Mouse (Mus musculus) urinary bladder, postnatal 36 days (tissue): Measurements from ENCODE around the gene Dnah7c.
A peak's percentile ranks its signal among the peaks of the same experiment; 100 is the strongest.
"Not testable (repeated sequence)": the region's sequence is repeated elsewhere in the genome, so short reads cannot be mapped to it uniquely, and the experiment has no call there.

Experiments used
- DNase-seq, 2 experiments: peaks; one replicate each; pipeline ENCODE4 v3.0.0; 2022; ENCODE audit warnings: low spot score in 2 of 2, mixed read lengths in 1 of 2

The Dnah7c gene

DNA sequence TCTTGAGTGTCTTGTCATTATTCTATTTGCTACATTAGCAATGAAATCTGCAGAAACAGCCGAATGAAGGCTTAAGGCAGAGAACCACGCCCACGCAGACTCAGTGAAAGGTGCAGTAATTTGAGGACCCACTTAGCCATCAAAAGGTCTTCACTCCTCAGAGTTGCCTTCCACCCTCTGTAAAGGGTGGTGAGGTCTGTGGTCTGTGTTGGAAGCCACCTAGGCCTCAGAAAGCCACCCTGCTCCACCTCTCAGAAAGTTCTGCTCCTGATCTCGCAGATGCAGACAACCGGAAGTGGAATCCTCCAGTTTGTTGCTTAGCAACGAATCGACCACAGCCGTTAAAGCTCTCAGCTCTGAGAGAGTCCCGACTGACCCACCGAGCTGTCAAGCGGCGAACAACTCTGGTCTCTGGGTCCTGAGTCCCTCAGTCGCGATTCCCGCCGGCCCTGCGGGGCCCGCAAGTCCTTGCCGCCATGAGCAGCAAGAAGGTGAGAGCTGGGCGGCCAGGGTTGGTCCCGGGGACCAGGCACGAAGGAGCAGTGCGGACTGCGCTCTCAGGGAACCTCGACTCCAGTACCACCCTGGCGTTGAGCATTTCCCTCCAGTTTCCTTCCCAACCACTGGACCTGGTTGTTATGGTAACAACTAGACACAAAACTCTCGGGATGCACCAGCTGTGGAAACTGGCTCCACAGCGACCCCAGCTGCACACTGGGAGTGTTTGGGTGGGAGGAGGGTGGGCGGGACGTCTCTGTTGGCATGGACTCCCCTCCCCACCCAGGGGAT, at the start of gene Dnah7c:
Gene Dnah7c (plus strand): TSS at position 456 of the 789 bp plus-strand sequence.
- DNase-seq = no peak

DNA sequence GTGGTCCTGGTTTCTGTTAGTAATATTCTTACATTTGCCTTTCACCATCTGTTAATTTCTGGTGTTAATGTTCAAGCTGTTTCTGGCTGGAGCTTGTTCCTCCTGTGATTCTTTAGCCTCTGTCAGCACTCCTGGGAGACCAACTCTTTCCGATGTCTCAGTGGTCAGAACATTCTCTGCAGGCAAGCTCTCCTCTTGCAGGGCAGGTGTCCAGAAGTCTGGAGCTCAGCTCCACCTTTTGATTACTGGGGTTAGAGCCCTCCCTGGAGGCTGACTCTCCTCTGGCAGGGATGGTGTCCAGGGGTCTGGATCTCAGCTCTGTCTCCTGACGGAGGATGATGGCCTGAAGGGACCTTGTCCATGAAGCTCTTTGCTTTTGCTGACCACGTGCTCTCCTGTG, 44.8 kb upstream of the Dnah7c start:
- DNase-seq = not testable (repeated sequence)

GRCm38 (mm10) chr1:46394681-46395297, 30.6 kb upstream of the Dnah7c start:
- not testable (repeated sequence) for DNase-seq

DNA sequence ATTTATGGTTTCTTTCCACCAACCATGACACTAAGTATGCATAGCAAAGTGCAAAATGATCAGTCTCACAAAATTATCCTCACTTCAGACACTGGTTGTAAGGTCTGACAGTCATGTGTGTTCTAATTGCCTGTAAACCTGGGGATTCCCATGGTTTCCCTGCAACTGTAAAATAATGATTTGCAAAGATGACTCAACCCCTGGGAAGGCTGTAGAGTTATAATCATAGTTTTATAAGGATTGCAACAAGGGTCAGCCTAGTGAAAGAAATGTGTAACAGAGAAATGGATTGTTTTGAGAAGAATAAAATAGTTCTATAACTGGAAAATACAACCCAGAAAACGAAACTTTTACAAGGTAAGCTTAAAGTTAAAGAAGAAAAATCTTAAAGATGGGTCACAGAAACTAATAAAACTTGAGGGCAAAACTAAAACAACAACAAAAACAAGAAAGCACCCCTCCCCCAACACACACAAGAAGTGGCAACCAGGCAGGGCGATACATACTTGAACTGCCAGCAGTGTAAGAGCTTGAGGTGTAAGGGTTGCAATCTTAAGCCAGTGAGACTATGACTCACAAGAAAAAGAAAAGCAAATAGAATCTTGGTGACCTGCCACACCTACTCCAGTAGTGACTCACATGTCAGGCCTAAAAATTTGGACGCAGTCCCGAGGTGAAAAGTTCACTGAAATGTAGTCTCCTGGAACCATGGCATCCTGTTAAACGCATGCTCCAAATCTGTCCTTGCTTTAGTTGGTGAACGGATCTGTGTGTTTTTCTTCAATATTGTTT, 16.9 kb upstream of the Dnah7c start:
- peak; percentile 47 to 67 for DNase-seq

DNA sequence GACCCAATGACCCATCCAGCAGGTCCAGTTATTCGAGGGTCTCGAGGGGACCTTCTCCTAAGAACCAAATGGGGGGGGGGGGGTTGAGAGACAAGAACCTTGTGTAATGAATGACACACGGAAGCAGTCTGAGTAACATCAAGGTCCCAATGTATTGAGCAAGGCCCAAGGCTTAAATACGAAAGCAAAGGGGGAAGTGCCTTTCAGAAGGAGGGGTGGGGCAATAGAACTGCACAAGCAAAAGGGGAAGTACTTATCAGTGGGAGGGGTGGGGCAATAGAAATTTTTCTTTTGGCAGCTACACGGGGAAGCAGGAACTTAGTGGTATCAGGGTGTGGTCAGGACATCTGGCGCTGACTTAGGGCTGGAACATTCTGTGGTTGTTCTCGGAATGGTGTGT, 10.6 kb upstream of the Dnah7c start:
- not testable (repeated sequence) for DNase-seq

DNA sequence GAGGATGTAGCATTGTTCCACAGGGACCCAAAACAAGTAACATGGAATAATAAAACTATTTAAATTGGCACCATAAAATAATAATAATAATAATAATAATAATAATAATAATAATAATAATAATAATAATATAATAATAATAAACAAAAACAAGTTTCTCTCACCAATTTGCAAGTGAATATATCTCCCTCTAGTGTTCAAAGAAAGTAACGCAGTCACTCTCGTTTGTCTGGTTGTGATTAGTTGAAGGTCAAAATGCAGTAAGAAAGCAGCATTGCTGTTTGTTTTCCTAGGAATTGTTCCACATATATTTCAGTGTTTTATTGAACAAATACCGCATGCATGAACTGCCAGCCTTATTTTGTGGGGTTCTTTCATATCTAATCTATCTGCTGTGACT, 8.4 kb upstream of the Dnah7c start:
- DNase-seq = not testable (repeated sequence)

GRCm38 (mm10) chr1:46418966-46419365, 6.4 kb upstream of the Dnah7c start:
- not testable (repeated sequence) for DNase-seq

- no peak for DNase-seq
These were observed 3.0 kb downstream of the Dnah7c start for GRCm38 (mm10) chr1:46428401-46428800.

- not testable (repeated sequence) for DNase-seq
These were observed 89.3 kb downstream of the Dnah7c start for GRCm38 (mm10) chr1:46514671-46515070.

DNA sequence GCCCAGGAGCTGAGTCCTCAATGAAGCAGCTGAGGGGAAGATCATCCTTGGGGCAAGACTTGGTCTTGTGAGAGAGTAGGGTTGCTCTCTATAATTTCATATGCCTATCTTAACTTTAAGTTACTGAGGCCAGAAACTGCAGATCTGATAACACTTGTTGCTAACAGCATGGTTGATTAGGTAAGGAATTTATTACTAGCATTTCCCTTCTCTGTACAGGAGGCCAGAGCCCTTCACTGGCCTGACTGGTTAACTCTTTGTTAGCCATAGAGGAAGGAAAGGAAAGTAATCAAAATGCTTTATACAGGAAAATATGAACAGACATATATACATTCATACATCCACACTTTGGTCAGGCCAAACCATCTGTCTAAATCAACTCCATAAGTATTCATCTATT, 95.6 kb downstream of the Dnah7c start:
- no peak for DNase-seq

- DNase-seq = not testable (repeated sequence)
These were observed 101.1 kb downstream of the Dnah7c start for GRCm38 (mm10) chr1:46526537-46526936.

DNA sequence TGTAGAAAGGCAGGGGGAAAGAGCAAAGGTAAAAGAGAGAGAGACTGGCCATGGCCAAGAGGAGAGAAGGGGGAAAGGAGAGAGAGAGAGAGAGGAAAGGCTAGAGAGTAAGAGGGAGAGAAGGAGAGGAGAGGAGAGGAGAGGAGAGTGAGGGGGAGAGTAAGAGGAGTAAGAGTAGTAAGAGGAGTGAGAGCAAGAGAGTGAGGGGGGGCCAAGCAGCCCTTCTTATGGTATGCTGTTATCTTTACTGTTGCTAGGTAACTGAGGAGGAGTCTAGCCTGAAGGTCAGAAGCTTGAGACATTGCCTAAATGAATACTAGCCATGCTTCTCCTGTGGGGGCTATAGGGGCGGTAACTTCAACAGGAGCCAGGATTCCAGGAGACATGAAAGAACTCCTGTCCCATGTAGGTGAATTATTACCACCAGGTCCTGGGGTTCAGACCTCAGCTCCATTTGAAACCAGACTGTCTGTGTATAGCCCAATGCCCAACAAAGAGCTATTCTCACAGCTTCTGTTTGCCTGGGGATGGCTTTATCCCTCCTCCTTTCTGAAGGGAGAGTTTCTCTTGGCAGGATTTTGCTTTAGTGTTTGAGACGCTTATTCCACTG, 119.5 kb downstream of the Dnah7c start:
- no peak for DNase-seq

DNA sequence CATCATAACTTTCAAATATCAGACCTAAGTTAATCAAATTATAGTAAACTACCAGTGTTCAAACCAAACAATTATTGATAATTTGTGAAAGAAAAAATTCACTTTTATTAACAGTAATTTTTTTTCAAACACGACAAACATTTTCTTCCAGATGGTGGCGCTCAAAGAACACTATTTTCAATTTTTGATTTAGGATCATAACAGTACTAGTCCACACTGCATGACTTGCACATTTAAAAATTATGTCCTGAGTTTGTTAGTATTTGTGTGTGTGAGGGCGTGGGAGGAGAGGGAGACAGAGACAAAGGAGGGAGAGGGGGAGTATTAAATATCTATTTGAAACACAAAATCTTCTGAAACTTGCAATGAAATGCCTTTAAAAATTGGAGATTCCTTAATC, 155.0 kb downstream of the Dnah7c start:
- DNase-seq = no peak

- not testable (repeated sequence) for DNase-seq
These were observed 168.4 kb downstream of the Dnah7c start for GRCm38 (mm10) chr1:46593826-46594225.

DNA sequence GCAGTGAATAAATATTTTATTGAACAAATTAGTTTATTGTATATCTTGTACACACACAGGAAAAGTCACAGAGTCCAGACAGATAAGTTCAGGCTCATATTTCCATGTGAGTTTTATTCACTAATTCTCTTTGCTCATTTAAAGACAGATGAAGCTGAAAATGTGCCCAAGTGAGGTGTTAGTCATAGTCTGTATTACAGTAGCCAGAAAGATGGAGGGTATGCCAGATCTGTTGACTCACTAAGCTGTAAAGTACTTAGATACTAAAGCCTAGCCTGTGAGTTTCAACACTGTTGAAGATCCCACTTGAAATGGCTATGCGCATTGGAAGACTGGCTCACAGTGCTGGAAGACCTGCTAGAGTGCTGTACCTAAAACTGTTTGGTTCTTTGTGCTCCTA, 171.0 kb downstream of the Dnah7c start:
- not testable (repeated sequence) for DNase-seq

GRCm38 (mm10) chr1:46620331-46620730, 194.9 kb downstream of the Dnah7c start:
- no peak for DNase-seq

DNA sequence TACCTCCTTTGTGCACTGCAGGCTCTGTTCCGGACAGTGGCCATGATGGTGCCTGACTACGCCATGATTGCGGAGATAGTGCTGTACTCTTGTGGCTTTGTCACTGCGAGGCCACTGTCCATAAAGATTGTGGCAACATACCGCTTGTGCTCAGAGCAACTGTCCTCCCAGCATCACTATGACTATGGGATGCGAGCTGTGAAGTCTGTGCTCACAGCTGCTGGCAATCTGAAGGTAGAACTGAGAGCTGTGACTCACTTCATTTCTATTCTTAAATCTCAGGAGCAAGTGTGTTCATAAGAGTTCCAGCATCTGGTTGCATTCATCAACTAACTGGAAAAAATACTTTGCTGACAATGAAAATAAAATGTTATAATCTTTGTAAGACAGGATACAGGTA, 200.5 kb downstream of the Dnah7c start:
- not testable (repeated sequence) for DNase-seq

DNA sequence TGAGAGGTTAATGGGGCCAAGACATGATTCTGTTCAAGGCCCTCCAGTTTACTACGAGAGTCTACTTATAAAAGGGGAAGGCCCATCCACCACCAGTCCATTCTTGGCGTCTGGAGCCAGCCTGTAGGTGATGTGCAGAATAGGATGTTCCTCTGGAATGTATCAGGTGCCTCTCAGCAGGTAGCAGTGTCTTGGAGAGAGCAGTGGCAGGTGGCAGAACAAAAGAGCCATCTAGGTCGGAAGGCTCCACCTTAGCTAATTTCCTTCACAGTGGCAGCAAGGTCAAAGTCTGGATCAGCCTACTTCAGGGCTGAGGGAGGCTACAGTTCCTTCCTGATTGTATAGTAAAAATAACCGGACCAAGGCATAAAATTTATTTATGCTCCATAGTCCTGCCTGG, 224.4 kb downstream of the Dnah7c start:
- not testable (repeated sequence) for DNase-seq

- not testable (repeated sequence) for DNase-seq
These were observed 227.3 kb downstream of the Dnah7c start for GRCm38 (mm10) chr1:46652721-46653120.

DNA sequence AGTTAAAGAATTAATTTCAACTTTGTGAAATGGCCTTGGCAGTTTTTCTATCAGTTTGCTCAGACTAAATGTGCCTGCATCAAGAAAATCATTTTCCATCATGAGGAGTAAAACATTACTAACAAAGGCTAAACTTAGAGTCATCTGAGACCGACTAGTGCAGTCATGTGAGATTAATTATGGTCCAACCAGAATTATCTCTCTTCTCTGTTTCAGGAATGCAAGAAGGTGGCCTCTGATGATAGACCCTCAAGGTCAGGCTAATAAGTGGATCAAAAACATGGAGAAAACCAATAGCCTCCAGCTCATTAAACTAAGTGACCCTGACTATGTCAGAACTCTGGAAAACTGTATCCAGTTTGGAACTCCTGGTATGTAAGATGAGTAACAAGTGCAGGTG, 299.4 kb downstream of the Dnah7c start:
- not testable (repeated sequence) for DNase-seq

GRCm38 (mm10) chr1:46725266-46725665, 299.9 kb downstream of the Dnah7c start:
- no peak for DNase-seq

GRCm38 (mm10) chr1:46725719-46726118, 300.3 kb downstream of the Dnah7c start:
- not testable (repeated sequence) for DNase-seq
